Mouse (Mus musculus): ENCODE data around the gene Eps15. TPM values are rescaled to one million over a fixed set of nuclear protein-coding genes. Genes with fewer than 3 reads are reported as not detected.

Eps15 gene
- total and polyA plus RNA-seq, 2 experiments from 2014 or later = 17.4 to 26.2 TPM

- H3K27ac ChIP-seq (ENCODE audit: low read depth) = no peak overlapping the region
- no peak for TF ChIP-seq EP300 (IDR thresholded peaks at IDR 0.05; ENCODE audit: low read depth)
- TF ChIP-seq CTCF (IDR thresholded peaks at IDR 0.05; ENCODE audit: low read depth) = no peak
- WGBS = 13% methylated on average over 1 of the region's 1 CpGs
- DNase-seq (ENCODE audit: low spot score) = no peak
- no peak overlapping the region for H3K4me3 ChIP-seq (ENCODE audit: low read depth, low read length)
- no peak overlapping the region for H3K4me2 ChIP-seq (ENCODE audit: low read depth, low read length)
- no peaks in the 10 kb centered on the region for H3K9me3 ChIP-seq (replicated peaks; ENCODE audit: control insufficient read depth, low read length)
- H3K4me1 ChIP-seq (ENCODE audit: control insufficient read depth, insufficient read depth) = no peaks in the 10 kb centered on the region
- peaks cover 3% of the 10 kb centered on the region; the same call in 1 of the 2 replicates for H3K36me3 ChIP-seq (replicated peaks; ENCODE audit: control insufficient read depth, insufficient read depth, low read length)
- no peaks in the 10 kb centered on the region for H3K27me3 ChIP-seq (ENCODE audit: control insufficient read depth, insufficient read depth, low read length)
- no peak overlapping the region for H3K9ac ChIP-seq (replicated peaks; ENCODE audit: low read depth, low read length)
- no peak for ATAC-seq (ENCODE audit: insufficient read depth, low read depth)
Measured at GRCm38 (mm10) chr4:109341222-109341621, 61.2 kb downstream of the Eps15 start.

GRCm38 (mm10) chr4:109342783-109343485 is 62.9 kb downstream of the Eps15 start:
- Histone ChIP-seq H3K9ac (replicated peaks; ENCODE audit: low read depth, low read length) (no peak overlapping the region), H3K27me3 (ENCODE audit: control insufficient read depth, insufficient read depth, low read length) (no peaks in the 10 kb centered on the region), H3K4me3 (ENCODE audit: low read depth, low read length) (no peak overlapping the region), H3K36me3 (replicated peaks; ENCODE audit: control insufficient read depth, insufficient read depth, low read length) (0 out of 2 replicates have a peak, but pooled peaks cover 3% of the 10 kb centered on the region), H3K4me2 (ENCODE audit: low read depth, low read length) (no peak overlapping the region), H3K27ac (ENCODE audit: low read depth) (no peak overlapping the region), H3K9me3 (replicated peaks; ENCODE audit: control insufficient read depth, low read length) (no peaks in the 10 kb centered on the region), H3K4me1 (ENCODE audit: control insufficient read depth, insufficient read depth) (no peaks in the 10 kb centered on the region)
- no peak for ATAC-seq (ENCODE audit: insufficient read depth, low read depth)
- WGBS = 62% methylated on average over 4 of the region's 4 CpGs
- no peak for DNase-seq (ENCODE audit: low spot score)
- TF ChIP-seq CTCF (IDR thresholded peaks at IDR 0.05; ENCODE audit: low read depth) = no peak
- no peak for TF ChIP-seq EP300 (IDR thresholded peaks at IDR 0.05; ENCODE audit: low read depth)

GRCm38 (mm10) chr4:109343909-109344308 is 63.8 kb downstream of the Eps15 start:
- Histone ChIP-seq H3K36me3 (replicated peaks; ENCODE audit: control insufficient read depth, insufficient read depth, low read length) (0 out of 2 replicates have a peak, but pooled peaks cover under 1% of the 10 kb centered on the region), H3K4me3 (ENCODE audit: low read depth, low read length) (no peak overlapping the region), H3K27ac (ENCODE audit: low read depth) (no peak overlapping the region), H3K4me2 (ENCODE audit: low read depth, low read length) (no peak overlapping the region), H3K4me1 (ENCODE audit: control insufficient read depth, insufficient read depth) (no peaks in the 10 kb centered on the region), H3K9me3 (replicated peaks; ENCODE audit: control insufficient read depth, low read length) (no peaks in the 10 kb centered on the region), H3K9ac (replicated peaks; ENCODE audit: low read depth, low read length) (no peak overlapping the region), H3K27me3 (ENCODE audit: control insufficient read depth, insufficient read depth, low read length) (no peaks in the 10 kb centered on the region)
- TF ChIP-seq EP300 (IDR thresholded peaks at IDR 0.05; ENCODE audit: low read depth) (no peak), CTCF (IDR thresholded peaks at IDR 0.05; ENCODE audit: low read depth) (no peak)
- DNase-seq (ENCODE audit: low spot score) (no peak), ATAC-seq (ENCODE audit: insufficient read depth, low read depth) (no peak)
- WGBS = 85% methylated on average over 5 of the region's 5 CpGs

GRCm38 (mm10) chr4:109378107-109378506 is 98.0 kb downstream of the Eps15 start:
- no peaks in the 10 kb centered on the region for H3K27me3 ChIP-seq (ENCODE audit: control insufficient read depth, insufficient read depth, low read length)
- DNase-seq (ENCODE audit: low spot score) (no peak), ATAC-seq (ENCODE audit: insufficient read depth, low read depth) (no peak)
- no peaks in the 10 kb centered on the region for H3K9me3 ChIP-seq (replicated peaks; ENCODE audit: control insufficient read depth, low read length)
- H3K4me1 ChIP-seq (ENCODE audit: control insufficient read depth, insufficient read depth) = no peaks in the 10 kb centered on the region
- TF ChIP-seq CTCF (IDR thresholded peaks at IDR 0.05; ENCODE audit: low read depth) (no peak), EP300 (IDR thresholded peaks at IDR 0.05; ENCODE audit: low read depth) (no peak)
- no peak overlapping the region for H3K27ac ChIP-seq (ENCODE audit: low read depth)
- H3K4me3 ChIP-seq (ENCODE audit: low read depth, low read length) = no peak overlapping the region
- H3K36me3 ChIP-seq (replicated peaks; ENCODE audit: control insufficient read depth, insufficient read depth, low read length) = peaks cover 41% of the 10 kb centered on the region
- H3K9ac ChIP-seq (replicated peaks; ENCODE audit: low read depth, low read length) = no peak overlapping the region
- WGBS = 87% methylated on average over 1 of the region's 1 CpGs
- no peak overlapping the region for H3K4me2 ChIP-seq (ENCODE audit: low read depth, low read length)

GRCm38 (mm10) chr4:109382457-109382856 is 102.4 kb downstream of the Eps15 start:
- Histone ChIP-seq H3K4me2 (ENCODE audit: low read depth, low read length) (no peak overlapping the region), H3K9me3 (replicated peaks; ENCODE audit: control insufficient read depth, low read length) (no peaks in the 10 kb centered on the region), H3K4me3 (ENCODE audit: low read depth, low read length) (no peak overlapping the region), H3K9ac (replicated peaks; ENCODE audit: low read depth, low read length) (no peak overlapping the region), H3K27ac (ENCODE audit: low read depth) (no peak overlapping the region), H3K27me3 (ENCODE audit: control insufficient read depth, insufficient read depth, low read length) (no peaks in the 10 kb centered on the region), H3K4me1 (ENCODE audit: control insufficient read depth, insufficient read depth) (no peaks in the 10 kb centered on the region), H3K36me3 (replicated peaks; ENCODE audit: control insufficient read depth, insufficient read depth, low read length) (peaks cover 40% of the 10 kb centered on the region)
- WGBS = 86% methylated on average over 2 of the region's 2 CpGs
- ATAC-seq (ENCODE audit: insufficient read depth, low read depth) (no peak), DNase-seq (ENCODE audit: low spot score) (no peak)
- TF ChIP-seq EP300 (IDR thresholded peaks at IDR 0.05; ENCODE audit: low read depth) (no peak), CTCF (IDR thresholded peaks at IDR 0.05; ENCODE audit: low read depth) (no peak)

GRCm38 (mm10) chr4:109385599-109385998 is 105.5 kb downstream of the Eps15 start:
- WGBS = 83% methylated on average over 4 of the region's 4 CpGs
- no peak for TF ChIP-seq CTCF (IDR thresholded peaks at IDR 0.05; ENCODE audit: low read depth)
- TF ChIP-seq EP300 (IDR thresholded peaks at IDR 0.05; ENCODE audit: low read depth) = no peak
- no peaks in the 10 kb centered on the region for H3K9me3 ChIP-seq (replicated peaks; ENCODE audit: control insufficient read depth, low read length)
- H3K27ac ChIP-seq (ENCODE audit: low read depth) = no peak overlapping the region
- no peaks in the 10 kb centered on the region for H3K4me1 ChIP-seq (ENCODE audit: control insufficient read depth, insufficient read depth)
- H3K4me2 ChIP-seq (ENCODE audit: low read depth, low read length) = no peak overlapping the region
- DNase-seq (ENCODE audit: low spot score) = no peak
- H3K4me3 ChIP-seq (ENCODE audit: low read depth, low read length) = no peak overlapping the region
- H3K9ac ChIP-seq (replicated peaks; ENCODE audit: low read depth, low read length) = no peak overlapping the region
- ATAC-seq (ENCODE audit: insufficient read depth, low read depth) = no peak
- no peaks in the 10 kb centered on the region for H3K27me3 ChIP-seq (ENCODE audit: control insufficient read depth, insufficient read depth, low read length)
- peaks cover 22% of the 10 kb centered on the region for H3K36me3 ChIP-seq (replicated peaks; ENCODE audit: control insufficient read depth, insufficient read depth, low read length)
